Mouse (Mus musculus): ENCODE results near the gene 1600002K03Rik. TPM values are rescaled to one million over a fixed set of nuclear protein-coding genes. Genes with fewer than 3 reads are reported as not detected.
A peak's percentile ranks its signal among the peaks of the same experiment; 100 is the strongest.

Gene 1600002K03Rik
- 18.5 and 21.2 TPM in 2 replicates for polyA plus RNA-seq (2012; rRNA removed)

GRCm38 (mm10) chr10:80172527-80173292 is at the start of gene 1600002K03Rik:
TSS of gene 1600002K03Rik (plus strand) at chr10:80172944.
- TF ChIP-seq POLR2A (IDR thresholded peaks at IDR 0.05; ENCODE audit: borderline replicate concordance, extremely low read depth, insufficient read depth, insufficient read length, poor library complexity, severe bottlenecking) (no peak), CTCF (IDR thresholded peaks at IDR 0.05; ENCODE audit: borderline replicate concordance, extremely low read depth, insufficient read depth, insufficient read length) (no peak)
- DNase-seq (ENCODE audit: low read depth): peak; percentile 97

GRCm38 (mm10) chr10:80123932-80124562 is 48.7 kb upstream of the 1600002K03Rik start:
- TF ChIP-seq CTCF (IDR thresholded peaks at IDR 0.05; ENCODE audit: borderline replicate concordance, extremely low read depth, insufficient read depth, insufficient read length): no peak
- no peak for TF ChIP-seq POLR2A (IDR thresholded peaks at IDR 0.05; ENCODE audit: borderline replicate concordance, extremely low read depth, insufficient read depth, insufficient read length, poor library complexity, severe bottlenecking)
- DNase-seq (ENCODE audit: low read depth): no peak

- TF ChIP-seq CTCF (IDR thresholded peaks at IDR 0.05; ENCODE audit: borderline replicate concordance, extremely low read depth, insufficient read depth, insufficient read length) (no peak), POLR2A (IDR thresholded peaks at IDR 0.05; ENCODE audit: borderline replicate concordance, extremely low read depth, insufficient read depth, insufficient read length, poor library complexity, severe bottlenecking) (no peak)
- no peak for DNase-seq (ENCODE audit: low read depth)
Measured at GRCm38 (mm10) chr10:80127920-80128319, 44.8 kb upstream of the 1600002K03Rik start.

GRCm38 (mm10) chr10:80129846-80130245 is 42.9 kb upstream of the 1600002K03Rik start:
- no peak for TF ChIP-seq CTCF (IDR thresholded peaks at IDR 0.05; ENCODE audit: borderline replicate concordance, extremely low read depth, insufficient read depth, insufficient read length)
- TF ChIP-seq POLR2A (IDR thresholded peaks at IDR 0.05; ENCODE audit: borderline replicate concordance, extremely low read depth, insufficient read depth, insufficient read length, poor library complexity, severe bottlenecking): no peak
- DNase-seq (ENCODE audit: low read depth): no peak

- TF ChIP-seq CTCF (IDR thresholded peaks at IDR 0.05; ENCODE audit: borderline replicate concordance, extremely low read depth, insufficient read depth, insufficient read length) (no peak), POLR2A (IDR thresholded peaks at IDR 0.05; ENCODE audit: borderline replicate concordance, extremely low read depth, insufficient read depth, insufficient read length, poor library complexity, severe bottlenecking) (no peak)
- DNase-seq (ENCODE audit: low read depth): no peak
Measured at GRCm38 (mm10) chr10:80130403-80131031, 42.2 kb upstream of the 1600002K03Rik start.

GRCm38 (mm10) chr10:80131316-80131951 is 41.3 kb upstream of the 1600002K03Rik start:
- no peak for TF ChIP-seq CTCF (IDR thresholded peaks at IDR 0.05; ENCODE audit: borderline replicate concordance, extremely low read depth, insufficient read depth, insufficient read length)
- no peak for TF ChIP-seq POLR2A (IDR thresholded peaks at IDR 0.05; ENCODE audit: borderline replicate concordance, extremely low read depth, insufficient read depth, insufficient read length, poor library complexity, severe bottlenecking)
- DNase-seq (ENCODE audit: low read depth): peak; percentile 71

GRCm38 (mm10) chr10:80131952-80132350 is 40.8 kb upstream of the 1600002K03Rik start:
- TF ChIP-seq CTCF (IDR thresholded peaks at IDR 0.05; ENCODE audit: borderline replicate concordance, extremely low read depth, insufficient read depth, insufficient read length) (no peak), POLR2A (IDR thresholded peaks at IDR 0.05; ENCODE audit: borderline replicate concordance, extremely low read depth, insufficient read depth, insufficient read length, poor library complexity, severe bottlenecking) (no peak)
- no peak for DNase-seq (ENCODE audit: low read depth)

- TF ChIP-seq POLR2A (IDR thresholded peaks at IDR 0.05; ENCODE audit: borderline replicate concordance, extremely low read depth, insufficient read depth, insufficient read length, poor library complexity, severe bottlenecking) (no peak), CTCF (IDR thresholded peaks at IDR 0.05; ENCODE audit: borderline replicate concordance, extremely low read depth, insufficient read depth, insufficient read length) (no peak)
- peak; percentile 55 for DNase-seq (ENCODE audit: low read depth)
Measured at GRCm38 (mm10) chr10:80133226-80133849, 39.4 kb upstream of the 1600002K03Rik start.

GRCm38 (mm10) chr10:80134421-80134820 is 38.3 kb upstream of the 1600002K03Rik start:
- TF ChIP-seq POLR2A (IDR thresholded peaks at IDR 0.05; ENCODE audit: borderline replicate concordance, extremely low read depth, insufficient read depth, insufficient read length, poor library complexity, severe bottlenecking) (no peak), CTCF (IDR thresholded peaks at IDR 0.05; ENCODE audit: borderline replicate concordance, extremely low read depth, insufficient read depth, insufficient read length) (no peak)
- no peak for DNase-seq (ENCODE audit: low read depth)

GRCm38 (mm10) chr10:80135161-80135560 is 37.6 kb upstream of the 1600002K03Rik start:
- no peak for DNase-seq (ENCODE audit: low read depth)
- TF ChIP-seq POLR2A (IDR thresholded peaks at IDR 0.05; ENCODE audit: borderline replicate concordance, extremely low read depth, insufficient read depth, insufficient read length, poor library complexity, severe bottlenecking): no peak
- TF ChIP-seq CTCF (IDR thresholded peaks at IDR 0.05; ENCODE audit: borderline replicate concordance, extremely low read depth, insufficient read depth, insufficient read length): no peak

Data from brain, embryonic 14.5 days (tissue).